Mouse (Mus musculus): ENCODE data around the gene Elovl3. TPM values are rescaled to one million over a fixed set of nuclear protein-coding genes. Genes with fewer than 3 reads are reported as not detected.
"Not testable (repeated sequence)": the region's sequence is repeated elsewhere in the genome, so short reads cannot be mapped to it uniquely, and the experiment has no call there.

Gene Elovl3
- polyA plus RNA-seq, 1 experiment: not detected

GRCm38 (mm10) chr19:46152127-46152803 is 20.6 kb downstream of the Elovl3 start, which contains the start of gene Gbf1:
Gbf1 (plus strand) TSS chr19:46152509.
- H3K27ac ChIP-seq (ENCODE audit: insufficient read depth, low read length): peak within 1 kb of the TSS; percentile 48
- H3K27me3 ChIP-seq (ENCODE audit: control insufficient read depth, insufficient read depth, low read length): no peaks in the 10 kb centered on the region; the same call in 1 of the 2 replicates
- H3K4me1 ChIP-seq (ENCODE audit: control insufficient read depth, insufficient read depth, low read length): peaks cover 7% of the 10 kb centered on the region
- peak; percentile 85 for TF ChIP-seq POLR2A (IDR thresholded peaks at IDR 0.05; ENCODE audit: borderline replicate concordance, insufficient read depth, low read length)
- no peak for TF ChIP-seq CTCF (IDR thresholded peaks at IDR 0.05; ENCODE audit: borderline replicate concordance, insufficient read depth, low read depth, low read length)
- WGBS: under 1% methylated on average over 37 of the region's 37 CpGs
- H3K4me3 ChIP-seq (replicated peaks; ENCODE audit: insufficient read depth, low read depth, low read length): peak within 1 kb of the TSS; percentile 97
- DNase-seq: peak; percentile 95 to 99

GRCm38 (mm10) chr19:46165950-46166349 is 34.3 kb downstream of the Elovl3 start:
- H3K27me3 ChIP-seq (ENCODE audit: control insufficient read depth, insufficient read depth, low read length): no peaks in the 10 kb centered on the region
- DNase-seq: no peak
- no peak overlapping the region for H3K4me3 ChIP-seq (replicated peaks; ENCODE audit: insufficient read depth, low read depth, low read length)
- no peak overlapping the region for H3K27ac ChIP-seq (ENCODE audit: insufficient read depth, low read length)
- H3K4me1 ChIP-seq (ENCODE audit: control insufficient read depth, insufficient read depth, low read length): no peaks in the 10 kb centered on the region
- TF ChIP-seq POLR2A (IDR thresholded peaks at IDR 0.05; ENCODE audit: borderline replicate concordance, insufficient read depth, low read length) (no peak), CTCF (IDR thresholded peaks at IDR 0.05; ENCODE audit: borderline replicate concordance, insufficient read depth, low read depth, low read length) (no peak)
- 94% methylated on average over 3 of the region's 3 CpGs for WGBS

GRCm38 (mm10) chr19:46167169-46167568 is 35.5 kb downstream of the Elovl3 start:
- H3K27me3 ChIP-seq (ENCODE audit: control insufficient read depth, insufficient read depth, low read length); H3K4me3 ChIP-seq (replicated peaks; ENCODE audit: insufficient read depth, low read depth, low read length); H3K27ac ChIP-seq (ENCODE audit: insufficient read depth, low read length); H3K4me1 ChIP-seq (ENCODE audit: control insufficient read depth, insufficient read depth, low read length); DNase-seq: not testable (repeated sequence)
- 73% methylated on average over 2 of the region's 2 CpGs for WGBS

GRCm38 (mm10) chr19:46169396-46169795 is 37.7 kb downstream of the Elovl3 start:
- WGBS: 87% methylated on average over 3 of the region's 3 CpGs
- no peak overlapping the region for H3K27ac ChIP-seq (ENCODE audit: insufficient read depth, low read length)
- no peaks in the 10 kb centered on the region for H3K4me1 ChIP-seq (ENCODE audit: control insufficient read depth, insufficient read depth, low read length)
- TF ChIP-seq CTCF (IDR thresholded peaks at IDR 0.05; ENCODE audit: borderline replicate concordance, insufficient read depth, low read depth, low read length): no peak
- H3K4me3 ChIP-seq (replicated peaks; ENCODE audit: insufficient read depth, low read depth, low read length): no peak overlapping the region
- DNase-seq: no peak
- H3K27me3 ChIP-seq (ENCODE audit: control insufficient read depth, insufficient read depth, low read length): no peaks in the 10 kb centered on the region

- DNase-seq: no peak
- H3K27ac ChIP-seq (ENCODE audit: insufficient read depth, low read length): no peak overlapping the region
- H3K4me1 ChIP-seq (ENCODE audit: control insufficient read depth, insufficient read depth, low read length): no peaks in the 10 kb centered on the region
- TF ChIP-seq POLR2A (IDR thresholded peaks at IDR 0.05; ENCODE audit: borderline replicate concordance, insufficient read depth, low read length) (no peak), CTCF (IDR thresholded peaks at IDR 0.05; ENCODE audit: borderline replicate concordance, insufficient read depth, low read depth, low read length) (no peak)
- H3K4me3 ChIP-seq (replicated peaks; ENCODE audit: insufficient read depth, low read depth, low read length): no peak overlapping the region
- 64% methylated on average over 1 of the region's 1 CpGs for WGBS
- H3K27me3 ChIP-seq (ENCODE audit: control insufficient read depth, insufficient read depth, low read length): no peaks in the 10 kb centered on the region
These were observed 38.2 kb downstream of the Elovl3 start for GRCm38 (mm10) chr19:46169913-46170312.

- TF ChIP-seq POLR2A (IDR thresholded peaks at IDR 0.05; ENCODE audit: borderline replicate concordance, insufficient read depth, low read length) (no peak), CTCF (IDR thresholded peaks at IDR 0.05; ENCODE audit: borderline replicate concordance, insufficient read depth, low read depth, low read length) (no peak)
- no peak overlapping the region for H3K4me3 ChIP-seq (replicated peaks; ENCODE audit: insufficient read depth, low read depth, low read length)
- DNase-seq: no peak
- H3K4me1 ChIP-seq (ENCODE audit: control insufficient read depth, insufficient read depth, low read length): no peaks in the 10 kb centered on the region
- no peaks in the 10 kb centered on the region for H3K27me3 ChIP-seq (ENCODE audit: control insufficient read depth, insufficient read depth, low read length)
- no peak overlapping the region for H3K27ac ChIP-seq (ENCODE audit: insufficient read depth, low read length)
- 83% methylated on average over 5 of the region's 5 CpGs for WGBS
These were observed 40.8 kb downstream of the Elovl3 start for GRCm38 (mm10) chr19:46172541-46172940.

GRCm38 (mm10) chr19:46175173-46175572 is 43.5 kb downstream of the Elovl3 start:
- no peak for TF ChIP-seq POLR2A (IDR thresholded peaks at IDR 0.05; ENCODE audit: borderline replicate concordance, insufficient read depth, low read length)
- TF ChIP-seq CTCF (IDR thresholded peaks at IDR 0.05; ENCODE audit: borderline replicate concordance, insufficient read depth, low read depth, low read length): no peak
- no peak overlapping the region for H3K4me3 ChIP-seq (replicated peaks; ENCODE audit: insufficient read depth, low read depth, low read length)
- H3K27me3 ChIP-seq (ENCODE audit: control insufficient read depth, insufficient read depth, low read length): no peaks in the 10 kb centered on the region
- no peak for DNase-seq
- H3K27ac ChIP-seq (ENCODE audit: insufficient read depth, low read length): no peak overlapping the region
- no peaks in the 10 kb centered on the region for H3K4me1 ChIP-seq (ENCODE audit: control insufficient read depth, insufficient read depth, low read length)

GRCm38 (mm10) chr19:46177046-46177445 is 45.3 kb downstream of the Elovl3 start:
- no peak for DNase-seq
- Histone ChIP-seq H3K27me3 (ENCODE audit: control insufficient read depth, insufficient read depth, low read length) (no peaks in the 10 kb centered on the region), H3K4me3 (replicated peaks; ENCODE audit: insufficient read depth, low read depth, low read length) (no peak overlapping the region), H3K4me1 (ENCODE audit: control insufficient read depth, insufficient read depth, low read length) (no peaks in the 10 kb centered on the region), H3K27ac (ENCODE audit: insufficient read depth, low read length) (no peak overlapping the region)
- WGBS: 36% methylated on average over 5 of the region's 5 CpGs
- TF ChIP-seq CTCF (IDR thresholded peaks at IDR 0.05; ENCODE audit: borderline replicate concordance, insufficient read depth, low read depth, low read length) (no peak), POLR2A (IDR thresholded peaks at IDR 0.05; ENCODE audit: borderline replicate concordance, insufficient read depth, low read length) (no peak)
